Mouse (Mus musculus) kidney, adult 9 months (tissue): Measurements from ENCODE around the gene 4932415D10Rik.
A peak's percentile ranks its signal among the peaks of the same experiment; 100 is the strongest.

Experiments used
- DNase-seq: peaks from one replicate; pipeline ENCODE4 v3.0.0; 2022

4932415D10Rik gene

GRCm38 (mm10) chr10:82316482-82316881 is at the start of gene 4932415D10Rik:
TSS of gene 4932415D10Rik (minus strand) at chr10:82316582.
- DNase-seq, result no peak

GRCm38 (mm10) chr10:82361911-82362310 is 45.5 kb upstream of the 4932415D10Rik start:
- no peak for DNase-seq

GRCm38 (mm10) chr10:82355401-82355800 is 39.0 kb upstream of the 4932415D10Rik start:
- DNase-seq, result no peak

DNA sequence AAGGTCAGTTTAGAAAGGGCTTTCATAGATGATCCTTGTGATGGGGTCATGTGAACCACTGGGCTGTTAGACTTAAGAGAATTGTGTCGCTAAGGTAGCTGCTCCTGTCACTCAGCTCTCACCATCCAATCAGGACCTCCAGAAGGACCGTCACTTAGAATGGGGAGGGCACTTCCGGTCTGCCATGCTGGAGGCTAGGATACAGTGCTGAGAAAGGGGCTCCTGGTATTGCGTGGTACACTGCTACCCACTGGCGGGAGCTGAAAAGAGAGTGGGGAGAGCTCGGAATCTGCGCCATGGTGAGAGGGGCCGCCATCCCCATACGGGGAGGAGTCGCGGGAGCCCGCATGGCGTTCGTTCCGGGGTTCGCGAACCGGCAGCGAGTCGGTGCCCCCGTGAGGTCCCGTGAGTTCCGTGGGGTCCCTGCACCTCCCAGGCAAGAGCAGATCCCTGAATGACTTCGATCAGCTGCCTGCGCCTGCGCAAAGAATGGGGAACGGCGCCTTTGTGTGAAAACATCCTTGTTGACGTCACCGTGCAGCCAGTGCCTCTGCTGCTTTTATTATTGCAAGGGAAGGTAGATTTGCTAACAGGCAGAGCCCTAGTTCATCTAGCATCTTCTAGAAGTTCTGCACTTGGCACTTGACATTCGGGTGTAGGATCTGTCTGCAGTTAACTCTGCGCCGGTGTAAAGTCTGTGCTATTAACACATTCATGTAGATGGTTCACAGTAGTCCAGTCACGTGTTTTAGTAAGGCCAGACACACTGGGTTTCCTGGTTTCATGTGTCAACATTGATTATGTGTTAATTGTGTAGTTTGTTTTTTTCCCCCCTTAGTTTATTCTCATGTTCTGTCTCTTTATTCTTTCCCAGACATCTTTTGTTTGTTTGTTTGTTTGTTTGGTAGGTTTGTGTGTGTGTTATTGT is 38.0 kb upstream of the 4932415D10Rik start, which contains the start of gene Gm4924:
TSS of gene Gm4924 (plus strand) at position 173 of the 928 bp plus-strand sequence.
- peak; percentile 86 for DNase-seq

DNA sequence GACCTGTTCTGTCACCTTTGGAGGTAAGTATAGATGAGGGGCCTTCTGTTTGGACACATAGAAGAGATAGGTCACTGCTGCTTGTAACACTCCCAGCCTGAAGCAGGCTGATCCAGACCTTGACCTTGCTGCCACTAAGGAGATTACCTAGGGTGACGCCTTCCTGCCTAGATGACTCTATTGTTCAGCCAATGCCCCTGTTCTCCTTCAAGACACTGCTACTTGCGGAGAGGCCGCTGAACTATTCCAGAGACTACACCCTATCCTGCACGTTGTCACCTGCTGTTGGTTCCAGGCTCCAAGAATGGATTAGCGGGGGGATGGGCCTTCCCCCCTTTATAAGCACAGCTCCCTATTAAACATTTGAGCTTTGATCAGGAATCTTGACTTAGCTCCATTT is 13.4 kb upstream of the 4932415D10Rik start:
- DNase-seq, result no peak

DNA sequence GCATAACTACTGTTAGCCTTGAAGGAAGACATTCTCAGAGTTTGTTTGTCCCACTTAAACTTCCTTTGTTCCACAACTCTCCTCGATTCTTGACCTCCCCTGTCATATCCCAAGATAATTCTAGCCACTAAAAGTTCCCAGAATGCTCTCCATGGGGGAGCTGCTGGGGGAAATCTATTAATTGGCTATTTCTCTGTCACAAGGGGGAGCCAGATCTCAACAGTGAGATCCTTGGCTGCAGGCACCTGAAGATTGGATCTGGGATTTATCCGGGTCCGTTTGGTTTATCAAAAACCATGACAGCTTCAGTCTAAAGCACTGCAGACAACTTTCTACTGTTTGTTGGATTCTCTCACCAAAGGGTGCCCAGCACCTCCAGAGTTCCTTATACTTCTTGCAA is 3.8 kb upstream of the 4932415D10Rik start:
- DNase-seq, result peak; percentile 2

DNA sequence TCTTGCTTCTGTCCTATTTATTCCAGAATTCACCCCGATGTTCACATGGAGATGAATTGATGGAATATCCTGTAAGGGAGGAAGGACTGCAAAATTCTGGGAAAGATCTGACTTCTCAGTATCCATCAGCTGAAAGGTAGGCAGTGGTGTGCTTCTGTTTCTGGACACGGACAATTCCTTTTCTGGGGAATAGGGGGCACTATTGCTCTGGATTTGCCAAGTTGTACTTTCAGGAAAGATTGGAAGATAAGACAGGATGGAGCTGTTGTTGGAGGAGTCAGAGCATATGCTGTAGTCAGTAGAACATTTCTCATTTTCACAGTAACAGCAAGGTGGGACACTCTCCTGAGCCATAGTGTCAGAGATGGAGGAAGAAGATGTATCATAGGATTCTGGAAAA is 19.9 kb downstream of the 4932415D10Rik start:
- no peak for DNase-seq

DNA sequence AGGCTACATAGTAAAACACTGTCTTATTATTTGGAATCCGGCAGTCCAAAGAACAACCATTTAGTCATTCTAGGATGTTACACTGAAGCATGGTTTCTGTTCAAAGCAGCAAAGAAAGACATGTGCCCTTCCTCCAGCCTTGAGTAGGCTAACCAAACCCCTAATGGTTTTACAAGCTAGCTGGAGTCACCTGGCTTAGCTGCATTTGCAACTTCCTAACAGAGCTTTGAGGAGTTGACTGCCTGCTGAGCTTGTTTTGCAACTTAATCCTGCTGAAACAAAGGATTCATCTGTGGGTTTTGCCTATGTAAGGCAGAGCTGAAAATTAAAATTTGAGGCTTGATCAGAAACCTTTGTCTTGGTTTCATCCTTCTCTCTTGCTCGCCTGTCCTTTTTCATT is 59.1 kb downstream of the 4932415D10Rik start:
- DNase-seq, result no peak

DNA sequence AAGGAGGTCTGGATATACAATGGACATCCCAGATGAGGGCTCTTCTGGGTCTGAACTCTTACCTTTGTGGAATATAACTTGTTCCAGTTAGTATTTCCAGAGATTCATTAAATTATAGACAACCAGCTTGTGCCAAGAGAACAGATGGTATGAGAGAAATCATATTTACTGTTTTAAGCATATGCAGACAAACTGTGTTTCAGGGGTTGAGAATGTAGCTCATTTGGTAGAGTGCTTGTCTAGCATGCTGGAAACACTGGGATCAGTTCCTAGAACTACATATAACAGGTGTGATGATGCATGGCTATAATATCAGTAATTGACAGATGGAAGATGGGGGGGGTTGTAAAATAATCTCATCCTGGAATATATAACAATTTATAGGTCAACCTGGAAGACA is 71.4 kb downstream of the 4932415D10Rik start:
- DNase-seq, result no peak

GRCm38 (mm10) chr10:82241401-82241788 is 75.0 kb downstream of the 4932415D10Rik start:
- DNase-seq, result no peak

GRCm38 (mm10) chr10:82240742-82241400 is 75.5 kb downstream of the 4932415D10Rik start, which contains the start of gene Zfp938:
TSS of gene Zfp938 (minus strand) at chr10:82241280.
- peak; percentile 91 for DNase-seq
